Mouse (Mus musculus) midbrain, embryonic 14.5 days (tissue): ENCODE data around the gene Armc9. TPM values are rescaled to one million over a fixed set of nuclear protein-coding genes. Genes with fewer than 3 reads are reported as not detected.

Experiments
- ATAC-seq: fragments of 200-750 bp; cut with Nextera tagmentation; 2 replicates; pipeline ENCODE4 v1.8.0; 2017; ENCODE audit warnings: moderate number of reproducible peaks, moderate library complexity; ENCODE audit not compliant: low FRiP score, low TSS enrichment
- DNase-seq: peaks from one replicate; pipeline ENCODE4 v3.0.0-alpha.2; 2015
- H3K27ac ChIP-seq: fragments of 300-500 bp; sonication (generic); replicated peaks from 2 replicates; pipeline ENCODE4 v1.5.1; 2014; ENCODE audit warnings: mild to moderate bottlenecking, low read depth, low read length, moderate library complexity
- H3K27me3 ChIP-seq: fragments of 300-500 bp; sonication (generic); 2 replicates; pipeline ENCODE4 v1.6.1; 2014; ENCODE audit warnings: low read length, control low read depth, mixed read lengths; ENCODE audit not compliant: control insufficient read depth, insufficient read depth
- H3K36me3 ChIP-seq: fragments of 300-500 bp; sonication (generic); 2 replicates; pipeline ENCODE4 v1.6.1; 2014; ENCODE audit warnings: low read length, control low read depth; ENCODE audit not compliant: control insufficient read depth, insufficient read depth
- H3K4me1 ChIP-seq: fragments of 300-500 bp; sonication (generic); 2 replicates; pipeline ENCODE4 v1.6.1; 2014; ENCODE audit warnings: mild to moderate bottlenecking, antibody characterized with exemption, low read length, control low read depth; ENCODE audit not compliant: control insufficient read depth, insufficient read depth
- H3K4me2 ChIP-seq: fragments of 300-500 bp; sonication (generic); 2 replicates; pipeline ENCODE4 v1.6.1; 2014; ENCODE audit warnings: mild to moderate bottlenecking, low read length, moderate library complexity
- H3K4me3 ChIP-seq: fragments of 300-500 bp; sonication (generic); replicated peaks from 2 replicates; pipeline ENCODE4 v1.5.1; 2014; ENCODE audit warnings: low read depth, low read length
- H3K9ac ChIP-seq: fragments of 300-500 bp; sonication (generic); replicated peaks from 2 replicates; pipeline ENCODE4 v1.6.1; 2014; ENCODE audit warnings: mild to moderate bottlenecking, low read length, moderate library complexity
- H3K9me3 ChIP-seq: fragments of 300-500 bp; sonication (generic); 2 replicates; pipeline ENCODE4 v1.6.1; 2016; ENCODE audit warnings: low read length, control low read depth, mixed read lengths; ENCODE audit not compliant: control insufficient read depth
- WGBS: fragments of 180-500 bp; shearing (Covaris S2); extraction: QIAGEN DNeasy Blood & Tissue Kit; methylation state at CpG from one replicate; pipeline ENCODE4 v1.1.7; 2014; 5-methylcytosine and 5-hydroxymethylcytosine counted together
- polyA plus RNA-seq: library from polyadenylated mRNA; unstranded; fragments of >200 nt; fragmentation: Nextera tagmentation; extraction: Ambion mirVana; gene quantifications from 2 replicates; pipeline ENCODE4 v1.2.1, GENCODE M21; 2014

Armc9 gene
- polyA plus RNA-seq, 1 experiment from 2014 or later, result 37.8 TPM

- H3K27me3 ChIP-seq, result no peaks in the 10 kb centered on the region
- no peak overlapping the region for H3K9ac ChIP-seq
- DNase-seq (no peak), ATAC-seq (no peak)
- 74% methylated on average over 3 of the region's 3 CpGs for WGBS
- H3K36me3 ChIP-seq, result no peaks in the 10 kb centered on the region
- no peak overlapping the region for H3K4me2 ChIP-seq
- H3K4me3 ChIP-seq, result no peak overlapping the region
- H3K9me3 ChIP-seq, result no peaks in the 10 kb centered on the region
- H3K27ac ChIP-seq, result no peak overlapping the region
- H3K4me1 ChIP-seq, result no peaks in the 10 kb centered on the region
Measured at GRCm38 (mm10) chr1:86265060-86265459, 110.5 kb downstream of the Armc9 start.

- 91% methylated on average over 9 of the region's 9 CpGs for WGBS
- Histone ChIP-seq H3K4me3 (no peak overlapping the region), H3K4me1 (no peaks in the 10 kb centered on the region), H3K4me2 (no peak overlapping the region), H3K36me3 (no peaks in the 10 kb centered on the region), H3K9ac (no peak overlapping the region), H3K27me3 (no peaks in the 10 kb centered on the region), H3K27ac (no peak overlapping the region), H3K9me3 (no peaks in the 10 kb centered on the region)
- ATAC-seq (no peak), DNase-seq (no peak)
Measured at GRCm38 (mm10) chr1:86268492-86269189, 114.1 kb downstream of the Armc9 start.

DNA sequence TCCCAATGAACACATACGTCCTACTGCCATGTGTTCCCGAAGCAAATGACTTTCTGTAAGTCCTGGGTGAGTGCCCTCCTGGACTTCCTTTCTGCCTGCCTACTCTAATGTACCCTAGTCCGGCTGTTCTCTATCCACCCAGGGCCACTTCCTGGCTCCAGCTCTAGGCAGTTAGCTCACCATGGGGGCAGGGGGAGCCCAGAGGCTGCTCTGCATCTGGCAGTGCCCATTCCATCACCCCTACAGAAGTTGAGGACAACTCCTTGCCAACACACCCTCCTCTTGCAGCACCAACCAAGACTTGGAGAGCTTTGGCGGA lies 114.6 kb downstream of the Armc9 start:
- no peaks in the 10 kb centered on the region for H3K27me3 ChIP-seq
- no peaks in the 10 kb centered on the region for H3K36me3 ChIP-seq
- H3K4me2 ChIP-seq, result no peak overlapping the region
- no peak overlapping the region for H3K4me3 ChIP-seq
- H3K4me1 ChIP-seq, result no peaks in the 10 kb centered on the region
- DNase-seq (no peak), ATAC-seq (no peak)
- WGBS, result 89% methylated on average over 4 of the region's 4 CpGs
- no peak overlapping the region for H3K9ac ChIP-seq
- no peaks in the 10 kb centered on the region for H3K9me3 ChIP-seq
- H3K27ac ChIP-seq, result no peak overlapping the region

- Histone ChIP-seq H3K36me3 (no peaks in the 10 kb centered on the region), H3K4me3 (no peak overlapping the region), H3K27me3 (no peaks in the 10 kb centered on the region), H3K9ac (no peak overlapping the region), H3K4me1 (no peaks in the 10 kb centered on the region), H3K9me3 (no peaks in the 10 kb centered on the region), H3K27ac (no peak overlapping the region), H3K4me2 (no peak overlapping the region)
- ATAC-seq (no peak), DNase-seq (no peak)
- 90% methylated on average over 6 of the region's 6 CpGs for WGBS
Measured at GRCm38 (mm10) chr1:86271707-86272106, 117.1 kb downstream of the Armc9 start.

GRCm38 (mm10) chr1:86277055-86277454 lies 122.5 kb downstream of the Armc9 start:
- WGBS, result 95% methylated on average over 5 of the region's 5 CpGs
- H3K27ac ChIP-seq, result no peak overlapping the region
- no peak overlapping the region for H3K9ac ChIP-seq
- ATAC-seq (no peak), DNase-seq (no peak)
- no peak overlapping the region for H3K4me2 ChIP-seq
- no peak overlapping the region for H3K4me3 ChIP-seq
- H3K36me3 ChIP-seq, result no peaks in the 10 kb centered on the region
- no peaks in the 10 kb centered on the region for H3K27me3 ChIP-seq
- H3K4me1 ChIP-seq, result no peaks in the 10 kb centered on the region
- no peaks in the 10 kb centered on the region for H3K9me3 ChIP-seq

GRCm38 (mm10) chr1:86281781-86282536 lies 127.4 kb downstream of the Armc9 start:
- H3K4me1 ChIP-seq, result no peaks in the 10 kb centered on the region
- WGBS, result 92% methylated on average over 11 of the region's 11 CpGs
- no peak for DNase-seq
- no peak overlapping the region for H3K4me2 ChIP-seq
- ATAC-seq, result no peak
- H3K4me3 ChIP-seq, result no peak overlapping the region
- H3K27me3 ChIP-seq, result no peaks in the 10 kb centered on the region
- H3K27ac ChIP-seq, result no peak overlapping the region
- no peaks in the 10 kb centered on the region for H3K36me3 ChIP-seq
- no peaks in the 10 kb centered on the region for H3K9me3 ChIP-seq
- H3K9ac ChIP-seq, result no peak overlapping the region

DNA sequence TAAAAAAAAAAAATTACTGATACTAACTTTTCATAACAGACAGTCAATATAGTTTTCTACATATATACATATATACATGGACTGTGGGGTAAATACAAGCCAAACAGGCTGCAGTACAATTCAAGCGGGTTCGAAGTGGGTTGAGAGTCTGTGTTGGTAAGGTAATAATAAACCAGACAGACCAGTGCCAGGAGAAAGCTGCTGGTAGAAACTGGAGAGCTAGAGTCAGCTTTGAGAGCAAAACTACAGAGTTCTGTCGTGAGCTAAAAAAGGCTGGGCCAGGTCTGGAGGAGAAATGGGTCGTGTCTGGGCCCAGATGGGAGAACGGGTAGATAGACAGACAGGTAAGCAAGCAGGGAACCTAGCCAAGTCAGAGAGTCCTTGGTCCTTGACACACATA lies 129.5 kb downstream of the Armc9 start:
- ATAC-seq (no peak), DNase-seq (no peak)
- H3K27me3 ChIP-seq, result no peaks in the 10 kb centered on the region
- no peak overlapping the region for H3K4me2 ChIP-seq
- no peaks in the 10 kb centered on the region for H3K9me3 ChIP-seq
- no peak overlapping the region for H3K4me3 ChIP-seq
- 92% methylated on average over 5 of the region's 5 CpGs for WGBS
- H3K4me1 ChIP-seq, result no peaks in the 10 kb centered on the region
- no peak overlapping the region for H3K9ac ChIP-seq
- H3K27ac ChIP-seq, result no peak overlapping the region
- no peaks in the 10 kb centered on the region for H3K36me3 ChIP-seq

- Histone ChIP-seq H3K4me1 (no peaks in the 10 kb centered on the region), H3K36me3 (no peaks in the 10 kb centered on the region), H3K4me2 (no peak overlapping the region), H3K9ac (no peak overlapping the region), H3K27me3 (no peaks in the 10 kb centered on the region), H3K27ac (no peak overlapping the region), H3K4me3 (no peak overlapping the region), H3K9me3 (no peaks in the 10 kb centered on the region)
- no peak for ATAC-seq
- WGBS, result 87% methylated on average over 6 of the region's 6 CpGs
- DNase-seq, result no peak
Measured at GRCm38 (mm10) chr1:86285295-86285694, 130.7 kb downstream of the Armc9 start.

- H3K27ac ChIP-seq, result no peak overlapping the region
- H3K4me3 ChIP-seq, result no peak overlapping the region
- H3K4me2 ChIP-seq, result no peak overlapping the region
- H3K27me3 ChIP-seq, result no peaks in the 10 kb centered on the region
- DNase-seq (no peak), ATAC-seq (no peak)
- 83% methylated on average over 4 of the region's 4 CpGs for WGBS
- H3K9ac ChIP-seq, result no peak overlapping the region
- no peaks in the 10 kb centered on the region for H3K9me3 ChIP-seq
- H3K36me3 ChIP-seq, result no peaks in the 10 kb centered on the region
- H3K4me1 ChIP-seq, result no peaks in the 10 kb centered on the region
Measured at GRCm38 (mm10) chr1:86287473-86287872, 132.9 kb downstream of the Armc9 start.
